Mouse (Mus musculus) stomach, embryonic 14.5 days (tissue): ENCODE data around the gene Atxn1. TPM values are rescaled to one million over a fixed set of nuclear protein-coding genes. Genes with fewer than 3 reads are reported as not detected.

Experiments used
- ATAC-seq: fragments of 200-750 bp; cut with Nextera tagmentation; 2 replicates; pipeline ENCODE4 v1.8.0; 2017; ENCODE audit warnings: low read depth, moderate TSS enrichment; ENCODE audit not compliant: insufficient number of reproducible peaks, insufficient read depth, low FRiP score
- H3K27ac ChIP-seq: fragments of 300-500 bp; sonication (generic); 2 replicates; pipeline ENCODE4 v1.5.1; 2014; ENCODE audit warnings: mild to moderate bottlenecking, low read length, moderate library complexity, mixed read lengths
- H3K27me3 ChIP-seq: fragments of 300-500 bp; sonication (generic); 2 replicates; pipeline ENCODE4 v1.6.1; 2014; ENCODE audit warnings: low read length, control low read depth, mixed read lengths; ENCODE audit not compliant: control insufficient read depth, insufficient read depth
- H3K36me3 ChIP-seq: fragments of 300-500 bp; sonication (generic); 2 replicates; pipeline ENCODE4 v1.6.1; 2014; ENCODE audit warnings: mild to moderate bottlenecking, control low read depth, low read length, moderate library complexity, mixed read lengths; ENCODE audit not compliant: control insufficient read depth, insufficient read depth
- H3K4me1 ChIP-seq: fragments of 300-500 bp; sonication (generic); 2 replicates; pipeline ENCODE4 v1.6.1; 2014; ENCODE audit warnings: low read length, control low read depth, mixed read lengths; ENCODE audit not compliant: control insufficient read depth, insufficient read depth
- H3K4me2 ChIP-seq: fragments of 300-500 bp; sonication (generic); replicated peaks from 2 replicates; pipeline ENCODE4 v1.6.1; 2014; ENCODE audit warnings: low read depth, low read length, control low read depth
- H3K4me3 ChIP-seq: fragments of 300-500 bp; sonication (generic); 2 replicates; pipeline ENCODE4 v1.5.1; 2014; ENCODE audit warnings: low read depth, low read length, control low read depth
- H3K9ac ChIP-seq: fragments of 300-500 bp; sonication (generic); replicated peaks from 2 replicates; pipeline ENCODE4 v1.6.1; 2014; ENCODE audit warnings: low read depth, mild to moderate bottlenecking, control low read depth, low read length, moderate library complexity, mixed read lengths
- H3K9me3 ChIP-seq: fragments of 300-500 bp; sonication (generic); 2 replicates; pipeline ENCODE4 v1.6.1; 2016; ENCODE audit warnings: low read depth, low read length, control low read depth; ENCODE audit not compliant: control insufficient read depth
- WGBS: fragments of 180-500 bp; shearing (Covaris S2); extraction: QIAGEN DNeasy Blood & Tissue Kit; methylation state at CpG from one replicate; pipeline ENCODE4 v1.1.7; 2014; 5-methylcytosine and 5-hydroxymethylcytosine counted together
- polyA plus RNA-seq: library from polyadenylated mRNA; unstranded; fragments of >200 nt; fragmentation: Nextera tagmentation; extraction: Ambion mirVana; gene quantifications from 2 replicates; pipeline ENCODE4 v1.2.1, GENCODE M21; 2014

The Atxn1 gene
- polyA plus RNA-seq, 1 experiment from 2014 or later, result 6.5 TPM

- no peak overlapping the region for H3K9ac ChIP-seq
- H3K4me1 ChIP-seq, result no peaks in the 10 kb centered on the region
- no peaks in the 10 kb centered on the region for H3K9me3 ChIP-seq
- no peaks in the 10 kb centered on the region for H3K27me3 ChIP-seq
- H3K36me3 ChIP-seq, result no peaks in the 10 kb centered on the region
- 68% methylated on average over 7 of the region's 7 CpGs for WGBS
- ATAC-seq, result no peak
- no peak overlapping the region for H3K4me3 ChIP-seq
- no peak overlapping the region for H3K4me2 ChIP-seq
- H3K27ac ChIP-seq, result no peak overlapping the region
These were observed 344.5 kb downstream of the Atxn1 start for GRCm38 (mm10) chr13:45620281-45620680.

DNA sequence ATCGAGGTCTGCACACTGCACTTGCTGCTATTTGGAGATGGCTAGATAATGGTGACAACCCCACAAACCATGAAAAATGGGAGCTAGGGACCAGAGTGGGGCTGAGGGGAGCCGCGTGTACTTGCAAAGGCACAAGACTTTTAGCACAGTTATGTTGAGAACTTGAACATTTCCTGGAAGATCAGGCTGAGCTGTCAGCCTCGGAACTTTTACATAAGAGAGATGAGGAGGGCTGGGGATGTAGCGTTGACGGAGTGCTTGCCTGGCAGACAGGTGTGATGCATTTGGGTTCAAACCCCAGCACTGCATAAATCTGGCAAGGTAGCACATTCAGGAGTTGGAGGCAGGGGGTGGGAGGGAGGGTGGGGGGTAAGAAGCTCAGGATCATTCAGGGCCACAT is 346.8 kb downstream of the Atxn1 start:
- H3K36me3 ChIP-seq, result no peaks in the 10 kb centered on the region
- no peak overlapping the region for H3K27ac ChIP-seq
- ATAC-seq, result no peak
- no peak overlapping the region for H3K9ac ChIP-seq
- no peak overlapping the region for H3K4me2 ChIP-seq
- 67% methylated on average over 6 of the region's 6 CpGs for WGBS
- no peaks in the 10 kb centered on the region for H3K27me3 ChIP-seq
- H3K4me3 ChIP-seq, result no peak overlapping the region
- H3K4me1 ChIP-seq, result no peaks in the 10 kb centered on the region
- H3K9me3 ChIP-seq, result no peaks in the 10 kb centered on the region

DNA sequence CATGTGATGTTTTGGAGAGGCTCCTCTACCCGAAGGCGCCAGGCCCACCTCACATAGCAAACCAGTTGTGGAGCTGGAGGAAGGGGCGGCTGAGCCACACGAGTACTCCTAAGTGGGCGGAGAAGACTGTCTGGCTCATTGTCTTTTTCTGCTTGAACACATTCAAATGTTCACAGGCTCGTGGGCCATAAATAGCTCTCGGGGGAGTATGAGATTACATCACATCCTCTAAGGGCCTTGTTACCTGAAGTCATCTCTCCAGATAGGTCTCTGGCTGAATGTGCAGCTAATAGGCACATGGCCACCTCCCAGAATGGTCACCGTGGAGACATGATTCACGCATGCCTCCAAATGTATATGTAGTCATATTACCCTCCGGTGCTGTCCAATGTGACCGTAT is 350.0 kb downstream of the Atxn1 start:
- Histone ChIP-seq H3K27ac (no peak overlapping the region), H3K4me2 (no peak overlapping the region), H3K9ac (no peak overlapping the region), H3K9me3 (no peaks in the 10 kb centered on the region), H3K4me3 (no peak overlapping the region), H3K4me1 (no peaks in the 10 kb centered on the region), H3K27me3 (no peaks in the 10 kb centered on the region), H3K36me3 (no peaks in the 10 kb centered on the region)
- WGBS, result 76% methylated on average over 11 of the region's 11 CpGs
- no peak for ATAC-seq

GRCm38 (mm10) chr13:45613346-45613745 is 351.5 kb downstream of the Atxn1 start:
- ATAC-seq, result no peak
- Histone ChIP-seq H3K9ac (no peak overlapping the region), H3K36me3 (no peaks in the 10 kb centered on the region), H3K4me3 (no peak overlapping the region), H3K27me3 (no peaks in the 10 kb centered on the region), H3K4me2 (no peak overlapping the region), H3K9me3 (peaks cover 7% of the 10 kb centered on the region; the same call in 1 of the 2 replicates), H3K4me1 (no peaks in the 10 kb centered on the region), H3K27ac (no peak overlapping the region)
- WGBS, result 42% methylated on average over 5 of the region's 5 CpGs

DNA sequence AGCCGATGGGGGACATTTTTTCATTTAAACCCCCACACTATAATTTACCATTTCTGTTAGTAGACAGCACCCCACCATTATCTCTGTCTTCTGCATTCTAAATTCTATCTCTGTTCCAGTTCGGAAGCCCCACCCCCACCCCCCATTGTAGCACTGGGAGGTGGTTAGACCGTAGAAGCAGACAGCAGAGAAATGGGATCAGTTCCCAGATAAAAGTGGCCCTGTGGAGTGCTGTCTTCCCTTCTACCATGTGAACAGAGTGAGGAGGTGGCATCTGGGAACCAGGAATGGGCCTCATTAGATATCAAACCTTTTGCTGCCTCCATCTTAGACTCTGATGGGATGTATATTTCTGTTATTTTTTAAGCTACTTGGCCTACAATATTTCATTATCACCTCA is 353.3 kb downstream of the Atxn1 start:
- Histone ChIP-seq H3K4me3 (no peak overlapping the region), H3K4me1 (no peaks in the 10 kb centered on the region), H3K27ac (no peak overlapping the region), H3K27me3 (no peaks in the 10 kb centered on the region), H3K9me3 (peaks cover 7% of the 10 kb centered on the region; the same call in 1 of the 2 replicates), H3K9ac (no peak overlapping the region), H3K4me2 (no peak overlapping the region), H3K36me3 (no peaks in the 10 kb centered on the region)
- 84% methylated on average over 3 of the region's 3 CpGs for WGBS
- no peak for ATAC-seq

DNA sequence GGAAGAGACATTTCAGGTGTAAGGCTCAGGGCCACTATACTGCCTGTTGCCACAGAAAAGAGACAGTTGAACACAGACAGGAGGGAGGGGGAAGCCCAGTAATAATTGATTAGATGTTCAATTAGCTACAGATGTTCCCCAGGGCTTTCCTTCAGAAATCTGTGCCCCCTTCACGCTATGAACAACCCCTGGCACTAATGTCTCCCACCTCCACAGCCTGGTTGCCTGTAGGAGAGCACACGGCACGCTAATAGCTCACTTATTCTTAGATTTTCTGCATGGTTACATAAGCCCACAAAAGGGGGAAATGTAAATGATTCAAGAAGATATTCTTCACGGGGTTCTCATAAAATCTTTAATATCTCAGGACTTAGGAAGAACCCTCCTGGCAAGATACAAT is 355.3 kb downstream of the Atxn1 start:
- Histone ChIP-seq H3K4me2 (no peak overlapping the region), H3K9ac (no peak overlapping the region), H3K36me3 (no peaks in the 10 kb centered on the region), H3K27me3 (no peaks in the 10 kb centered on the region), H3K27ac (no peak overlapping the region), H3K4me3 (no peak overlapping the region), H3K9me3 (peaks cover 7% of the 10 kb centered on the region; the same call in 1 of the 2 replicates), H3K4me1 (no peaks in the 10 kb centered on the region)
- no peak for ATAC-seq
- WGBS, result 76% methylated on average over 4 of the region's 4 CpGs

DNA sequence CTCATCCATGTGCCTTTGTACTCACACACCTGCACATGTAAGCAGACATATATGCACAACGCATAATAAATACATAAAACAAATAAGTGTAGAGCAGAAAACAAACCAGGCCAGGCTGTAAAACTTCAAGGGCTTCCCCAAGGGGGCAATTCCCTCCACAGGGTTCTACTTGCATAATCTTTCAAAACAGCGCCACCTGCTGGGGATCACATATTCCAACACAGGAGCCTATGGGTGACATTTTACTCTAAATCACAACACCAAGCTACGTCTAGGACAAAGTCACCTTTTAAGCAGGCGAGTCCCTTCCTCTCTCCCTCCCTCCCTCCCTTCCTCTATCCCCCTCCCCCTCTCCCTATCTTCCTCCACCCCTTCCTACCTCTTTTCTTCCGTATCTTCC is 356.2 kb downstream of the Atxn1 start:
- WGBS, result 93% methylated on average over 5 of the region's 5 CpGs
- H3K27me3 ChIP-seq, result no peaks in the 10 kb centered on the region
- H3K4me1 ChIP-seq, result no peaks in the 10 kb centered on the region

GRCm38 (mm10) chr13:45607946-45608345 is 356.9 kb downstream of the Atxn1 start:
- 70% methylated on average over 2 of the region's 2 CpGs for WGBS

More for the DNA sequence above, 356.2 kb downstream of the Atxn1 start:
- Histone ChIP-seq H3K4me2 (no peak overlapping the region), H3K4me3 (no peak overlapping the region), H3K36me3 (no peaks in the 10 kb centered on the region), H3K9me3 (peaks cover 7% of the 10 kb centered on the region; the same call in 1 of the 2 replicates), H3K27ac (no peak overlapping the region), H3K9ac (no peak overlapping the region)
- no peak for ATAC-seq

GRCm38 (mm10) chr13:45603636-45604035 is 361.2 kb downstream of the Atxn1 start:
- Histone ChIP-seq H3K36me3 (no peaks in the 10 kb centered on the region), H3K27me3 (no peaks in the 10 kb centered on the region), H3K4me2 (no peak overlapping the region), H3K9ac (no peak overlapping the region), H3K4me3 (no peak overlapping the region), H3K27ac (no peak overlapping the region), H3K9me3 (peaks cover 3% of the 10 kb centered on the region; the same call in 1 of the 2 replicates), H3K4me1 (no peaks in the 10 kb centered on the region)
- ATAC-seq, result no peak
- WGBS, result 78% methylated on average over 6 of the region's 6 CpGs

More at GRCm38 (mm10) chr13:45607946-45608345, 356.9 kb downstream of the Atxn1 start:
- Histone ChIP-seq H3K36me3 (no peaks in the 10 kb centered on the region), H3K4me2 (no peak overlapping the region), H3K4me1 (no peaks in the 10 kb centered on the region), H3K27me3 (no peaks in the 10 kb centered on the region), H3K4me3 (no peak overlapping the region), H3K27ac (no peak overlapping the region), H3K9me3 (peaks cover 7% of the 10 kb centered on the region; the same call in 1 of the 2 replicates), H3K9ac (no peak overlapping the region)
- no peak for ATAC-seq
